Mouse (Mus musculus): ENCODE measurements around the gene Rapgef4. TPM values are rescaled to one million over a fixed set of nuclear protein-coding genes. Genes with fewer than 3 reads are reported as not detected.
A peak's percentile ranks its signal among the peaks of the same experiment; 100 is the strongest.

Gene Rapgef4
- polyA plus RNA-seq, 1 experiment from 2014 or later, result 16.7 TPM

DNA sequence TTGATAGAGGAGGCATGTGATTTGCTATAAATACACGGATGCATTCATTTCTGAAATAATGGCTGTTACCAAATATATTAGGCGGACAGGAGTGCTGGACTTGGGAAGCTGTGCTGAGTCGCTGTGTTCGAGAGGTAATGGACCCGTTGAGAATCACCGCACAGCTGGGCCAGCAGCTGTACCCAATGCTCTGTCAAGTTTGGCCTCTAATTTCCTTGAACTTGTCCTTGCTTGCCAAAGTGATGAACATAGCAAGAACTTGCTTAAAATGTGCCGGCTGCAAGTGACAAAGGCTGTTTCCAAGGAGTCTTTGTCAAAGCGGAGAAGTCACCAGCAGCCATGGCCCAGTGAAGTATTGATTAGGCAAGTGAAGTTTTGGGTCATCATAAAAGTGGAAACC, 113.0 kb downstream of the Rapgef4 start:
- no peaks in the 10 kb centered on the region for H3K36me3 ChIP-seq
- 81% methylated on average over 8 of the region's 8 CpGs for WGBS
- H3K9me3 ChIP-seq, result no peaks in the 10 kb centered on the region
- H3K27ac ChIP-seq, result no peak overlapping the region
- no peaks in the 10 kb centered on the region for H3K27me3 ChIP-seq
- H3K4me1 ChIP-seq (replicated peaks), result peaks cover 30% of the 10 kb centered on the region
- ATAC-seq (ENCODE audit: low FRiP score), result no peak
- no peak overlapping the region for H3K9ac ChIP-seq
- H3K4me3 ChIP-seq, result no peak overlapping the region; the same call in 1 of the 2 replicates
- peak overlapping the region; percentile 37; the same call in 1 of the 2 replicates for H3K4me2 ChIP-seq

- 74% methylated on average over 7 of the region's 7 CpGs for WGBS
- H3K4me2 ChIP-seq, result no peak overlapping the region
- no peak overlapping the region for H3K4me3 ChIP-seq
- no peaks in the 10 kb centered on the region for H3K9me3 ChIP-seq
- H3K27me3 ChIP-seq, result no peaks in the 10 kb centered on the region
- peak overlapping the region; percentile 35; the same call in 1 of the 2 replicates for H3K27ac ChIP-seq
- H3K4me1 ChIP-seq (replicated peaks), result peaks cover 30% of the 10 kb centered on the region
- H3K9ac ChIP-seq, result no peak overlapping the region
- no peaks in the 10 kb centered on the region; the same call in 1 of the 2 replicates for H3K36me3 ChIP-seq
- no peak for ATAC-seq (ENCODE audit: low FRiP score)
Measured at GRCm38 (mm10) chr2:72094446-72094845, 113.4 kb downstream of the Rapgef4 start.

GRCm38 (mm10) chr2:72095002-72095401, 114.0 kb downstream of the Rapgef4 start:
- no peak overlapping the region for H3K4me3 ChIP-seq
- 62% methylated on average over 6 of the region's 6 CpGs for WGBS
- ATAC-seq (ENCODE audit: low FRiP score), result no peak
- H3K27ac ChIP-seq, result 0 out of 2 replicates have a peak overlapping the region, but pooled peaks have one; percentile 35
- no peaks in the 10 kb centered on the region for H3K27me3 ChIP-seq
- no peak overlapping the region for H3K9ac ChIP-seq
- peaks cover 30% of the 10 kb centered on the region for H3K4me1 ChIP-seq (replicated peaks)
- no peak overlapping the region for H3K4me2 ChIP-seq
- H3K9me3 ChIP-seq, result no peaks in the 10 kb centered on the region
- no peaks in the 10 kb centered on the region; the same call in 1 of the 2 replicates for H3K36me3 ChIP-seq

- H3K4me3 ChIP-seq, result no peak overlapping the region
- 31% methylated on average over 3 of the region's 3 CpGs for WGBS
- ATAC-seq (ENCODE audit: low FRiP score), result no peak
- H3K36me3 ChIP-seq, result no peaks in the 10 kb centered on the region; the same call in 1 of the 2 replicates
- peaks cover 30% of the 10 kb centered on the region for H3K4me1 ChIP-seq (replicated peaks)
- no peaks in the 10 kb centered on the region for H3K9me3 ChIP-seq
- H3K9ac ChIP-seq, result no peak overlapping the region
- H3K27me3 ChIP-seq, result no peaks in the 10 kb centered on the region
- no peak overlapping the region for H3K4me2 ChIP-seq
- H3K27ac ChIP-seq, result no peak overlapping the region
Measured at GRCm38 (mm10) chr2:72096345-72096744, 115.3 kb downstream of the Rapgef4 start.

- Histone ChIP-seq H3K27ac (no peak overlapping the region), H3K4me1 (replicated peaks) (peaks cover 17% of the 10 kb centered on the region), H3K9me3 (no peaks in the 10 kb centered on the region), H3K9ac (no peak overlapping the region), H3K36me3 (no peaks in the 10 kb centered on the region; the same call in 1 of the 2 replicates), H3K27me3 (no peaks in the 10 kb centered on the region), H3K4me2 (no peak overlapping the region), H3K4me3 (no peak overlapping the region)
- 89% methylated on average over 8 of the region's 8 CpGs for WGBS
- no peak for ATAC-seq (ENCODE audit: low FRiP score)
Measured at GRCm38 (mm10) chr2:72098366-72098765, 117.3 kb downstream of the Rapgef4 start.

GRCm38 (mm10) chr2:72104604-72105003, 123.6 kb downstream of the Rapgef4 start:
- no peak overlapping the region for H3K4me3 ChIP-seq
- no peaks in the 10 kb centered on the region; the same call in 1 of the 2 replicates for H3K36me3 ChIP-seq
- no peak for ATAC-seq (ENCODE audit: low FRiP score)
- H3K27me3 ChIP-seq, result no peaks in the 10 kb centered on the region
- H3K9ac ChIP-seq, result no peak overlapping the region
- H3K4me2 ChIP-seq, result no peak overlapping the region
- WGBS, result 70% methylated on average over 8 of the region's 8 CpGs
- H3K9me3 ChIP-seq, result no peaks in the 10 kb centered on the region
- H3K4me1 ChIP-seq (replicated peaks), result peaks cover 15% of the 10 kb centered on the region
- H3K27ac ChIP-seq, result no peak overlapping the region

- ATAC-seq (ENCODE audit: low FRiP score), result 0 out of 2 replicates have a peak, but pooled peaks have one; percentile 36
- 50% methylated on average over 12 of the region's 12 CpGs for WGBS
- peak overlapping the region; percentile 45; the same call in 1 of the 2 replicates for H3K27ac ChIP-seq
- no peak overlapping the region for H3K9ac ChIP-seq
- H3K4me1 ChIP-seq (replicated peaks), result peaks cover 15% of the 10 kb centered on the region
- no peak overlapping the region for H3K4me2 ChIP-seq
- no peaks in the 10 kb centered on the region for H3K27me3 ChIP-seq
- no peaks in the 10 kb centered on the region for H3K9me3 ChIP-seq
- H3K4me3 ChIP-seq, result no peak overlapping the region
- H3K36me3 ChIP-seq, result no peaks in the 10 kb centered on the region
Measured at GRCm38 (mm10) chr2:72107525-72108180, 126.6 kb downstream of the Rapgef4 start.

GRCm38 (mm10) chr2:72108448-72109312, 127.6 kb downstream of the Rapgef4 start:
- Histone ChIP-seq H3K4me1 (replicated peaks) (peaks cover 15% of the 10 kb centered on the region), H3K27me3 (no peaks in the 10 kb centered on the region), H3K4me3 (no peak overlapping the region), H3K27ac (no peak overlapping the region), H3K4me2 (no peak overlapping the region), H3K9ac (no peak overlapping the region), H3K9me3 (no peaks in the 10 kb centered on the region), H3K36me3 (no peaks in the 10 kb centered on the region)
- 58% methylated on average over 4 of the region's 4 CpGs for WGBS
- no peak for ATAC-seq (ENCODE audit: low FRiP score)

GRCm38 (mm10) chr2:72110404-72110803, 129.4 kb downstream of the Rapgef4 start:
- Histone ChIP-seq H3K36me3 (no peaks in the 10 kb centered on the region), H3K4me1 (replicated peaks) (peaks cover 21% of the 10 kb centered on the region), H3K27me3 (no peaks in the 10 kb centered on the region), H3K9ac (no peak overlapping the region), H3K9me3 (no peaks in the 10 kb centered on the region), H3K4me3 (no peak overlapping the region), H3K27ac (no peak overlapping the region), H3K4me2 (no peak overlapping the region)
- WGBS, result 89% methylated on average over 5 of the region's 5 CpGs
- ATAC-seq (ENCODE audit: low FRiP score), result no peak

DNA sequence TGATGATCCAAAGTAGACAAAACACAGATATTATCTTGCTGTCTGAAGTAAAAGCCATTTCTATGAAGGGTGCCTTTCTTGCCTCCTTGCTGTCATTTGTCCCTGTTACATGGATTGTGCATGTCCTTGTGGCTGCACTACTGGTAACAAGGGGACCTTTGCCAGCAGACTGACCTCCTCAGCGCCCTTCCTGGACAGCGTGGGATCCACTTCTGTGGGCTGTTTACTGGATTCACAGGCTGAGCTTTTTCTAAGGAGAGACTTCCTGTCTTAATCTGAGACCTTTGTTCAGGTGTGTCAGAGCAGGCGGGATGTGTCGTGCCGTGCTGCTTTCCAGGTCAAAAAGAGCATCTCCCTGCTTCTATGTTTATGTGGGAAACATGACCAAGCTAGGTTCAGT, 132.7 kb downstream of the Rapgef4 start:
- 89% methylated on average over 5 of the region's 5 CpGs for WGBS
- Histone ChIP-seq H3K27ac (peak overlapping the region; percentile 4; the same call in 1 of the 2 replicates), H3K36me3 (no peaks in the 10 kb centered on the region), H3K4me1 (replicated peaks) (peaks cover 16% of the 10 kb centered on the region; the same call in 1 of the 2 replicates), H3K4me3 (no peak overlapping the region), H3K4me2 (no peak overlapping the region), H3K9me3 (no peaks in the 10 kb centered on the region), H3K9ac (no peak overlapping the region), H3K27me3 (no peaks in the 10 kb centered on the region)
- ATAC-seq (ENCODE audit: low FRiP score), result no peak

- Histone ChIP-seq H3K4me2 (no peak overlapping the region), H3K4me3 (no peak overlapping the region), H3K4me1 (replicated peaks) (peaks cover 14% of the 10 kb centered on the region; the same call in 1 of the 2 replicates), H3K36me3 (no peaks in the 10 kb centered on the region), H3K9ac (no peak overlapping the region), H3K27ac (no peak overlapping the region; the same call in 1 of the 2 replicates), H3K27me3 (no peaks in the 10 kb centered on the region), H3K9me3 (no peaks in the 10 kb centered on the region)
- WGBS, result 82% methylated on average over 4 of the region's 4 CpGs
- ATAC-seq (ENCODE audit: low FRiP score), result no peak
Measured at GRCm38 (mm10) chr2:72114148-72114559, 133.1 kb downstream of the Rapgef4 start.

DNA sequence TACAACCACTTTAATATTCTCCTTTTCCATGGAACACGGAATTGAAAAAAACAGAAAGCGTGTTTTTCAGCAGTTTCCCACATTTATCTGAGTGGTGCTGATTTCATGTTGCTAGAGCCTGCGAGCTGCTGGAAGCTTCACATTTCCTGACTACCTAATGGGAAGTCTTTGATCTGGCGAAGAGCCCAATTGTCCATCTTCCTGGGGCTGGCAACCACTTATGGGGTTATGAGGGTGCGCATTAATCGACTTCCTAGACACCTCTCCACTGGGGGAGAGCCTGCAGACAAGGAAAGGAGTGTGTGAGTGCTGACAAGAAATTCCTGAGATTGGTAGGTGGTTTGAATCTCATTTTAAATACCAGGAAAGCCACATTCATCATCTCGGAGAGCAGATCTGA, 135.1 kb downstream of the Rapgef4 start:
- Histone ChIP-seq H3K9ac (no peak overlapping the region), H3K27ac (no peak overlapping the region; the same call in 1 of the 2 replicates), H3K4me1 (replicated peaks) (peaks cover 13% of the 10 kb centered on the region; the same call in 1 of the 2 replicates), H3K4me3 (no peak overlapping the region), H3K4me2 (no peak overlapping the region), H3K9me3 (no peaks in the 10 kb centered on the region), H3K36me3 (no peaks in the 10 kb centered on the region), H3K27me3 (no peaks in the 10 kb centered on the region)
- no peak for ATAC-seq (ENCODE audit: low FRiP score)
- WGBS, result 71% methylated on average over 7 of the region's 7 CpGs
